Mouse (Mus musculus) thymus, adult 2 months (tissue): ENCODE measurements around the gene Adam33. TPM values are rescaled to one million over a fixed set of nuclear protein-coding genes. Genes with fewer than 3 reads are reported as not detected.
"Not testable (repeated sequence)": the region's sequence is repeated elsewhere in the genome, so short reads cannot be mapped to it uniquely, and the experiment has no call there.

ENCODE experiments used
- DNase-seq: peaks from one replicate; pipeline ENCODE4 v3.0.0; 2021
- H3K27ac ChIP-seq: fragments of 200-500 bp; 2 replicates; pipeline ENCODE4 v1.5.1; 2012; ENCODE audit warnings: low read length, control low read depth; ENCODE audit not compliant: control insufficient read depth, insufficient read depth
- H3K27me3 ChIP-seq: fragments of 200-500 bp; 2 replicates; pipeline ENCODE4 v1.6.1; 2012; ENCODE audit warnings: mild to moderate bottlenecking, low read length, moderate library complexity, mixed read lengths; ENCODE audit not compliant: control insufficient read depth, insufficient read depth
- H3K36me3 ChIP-seq: fragments of 200-500 bp; 2 replicates; pipeline ENCODE4 v1.6.1; 2012; ENCODE audit warnings: mild to moderate bottlenecking, low read length, moderate library complexity; ENCODE audit not compliant: control insufficient read depth, insufficient read depth
- H3K4me1 ChIP-seq: fragments of 200-500 bp; replicated peaks from 2 replicates; pipeline ENCODE4 v1.6.1; 2012; ENCODE audit warnings: low read length; ENCODE audit not compliant: control insufficient read depth, insufficient read depth
- H3K4me3 ChIP-seq: fragments of 200-500 bp; 2 replicates; pipeline ENCODE4 v1.5.1; 2012; ENCODE audit warnings: mild to moderate bottlenecking, low read length, control low read depth, moderate library complexity; ENCODE audit not compliant: control insufficient read depth, insufficient read depth
- CTCF ChIP-seq: fragments of 200-500 bp; IDR thresholded peaks from 2 replicates; pipeline ENCODE4 v1.5.1; 2012; ENCODE audit warnings: mild to moderate bottlenecking, control low read depth, low read length, moderate library complexity, borderline replicate concordance; ENCODE audit not compliant: control insufficient read depth, poor library complexity, insufficient read depth; ENCODE audit errors: extremely low read depth
- POLR2A ChIP-seq: fragments of 200-500 bp; IDR thresholded peaks from 2 replicates; pipeline ENCODE4 v1.6.1; 2012; ENCODE audit warnings: mild to moderate bottlenecking, low read length, control low read depth, moderate library complexity; ENCODE audit not compliant: control insufficient read depth, poor library complexity, insufficient read depth; ENCODE audit errors: extremely low read depth
- WGBS: fragments of 180-500 bp; shearing (Covaris S2); methylation state at CpG from one replicate; pipeline ENCODE4 v1.1.7; 2018; 5-methylcytosine and 5-hydroxymethylcytosine counted together
- polyA plus RNA-seq: library from polyadenylated mRNA; depleted of rRNA; stranded (reverse); fragments of >200 nt; gene quantifications from 2 replicates; pipeline ENCODE4 v1.2.3, GENCODE M21; 2012; rRNA removed

The Adam33 gene
- 4.2 and 7.7 TPM in 2 replicates for polyA plus RNA-seq

- DNase-seq, result no peak
Measured at GRCm38 (mm10) chr2:131063404-131063864, at the start of gene Adam33. Gene Adam33, minus strand, starts transcription at chr2:131063814.

GRCm38 (mm10) chr2:131105989-131106388 lies 42.4 kb upstream of the Adam33 start:
- Histone ChIP-seq H3K27ac (no peak overlapping the region), H3K4me3 (no peak overlapping the region), H3K36me3 (no peaks in the 10 kb centered on the region), H3K4me1 (no peaks in the 10 kb centered on the region), H3K27me3 (no peaks in the 10 kb centered on the region)
- no peak for DNase-seq
- 94% methylated on average over 5 of the region's 5 CpGs for WGBS
- no peak for TF ChIP-seq CTCF

More at GRCm38 (mm10) chr2:131063404-131063864, at the start of gene Adam33:
- Histone ChIP-seq H3K27me3 (no peaks in the 10 kb centered on the region; the same call in 1 of the 2 replicates), H3K4me3 (no peak within 1 kb of the TSS), H3K4me1 (no peaks in the 10 kb centered on the region), H3K27ac (no peak within 1 kb of the TSS), H3K36me3 (no peaks in the 10 kb centered on the region)
- WGBS, result 9% methylated on average over 27 of the region's 27 CpGs
- no peak for TF ChIP-seq POLR2A
- TF ChIP-seq CTCF, result 0 out of 2 replicates have a peak, but pooled peaks have one; percentile 13

- DNase-seq, H3K4me3 ChIP-seq, H3K36me3 ChIP-seq, H3K27me3 ChIP-seq, H3K4me1 ChIP-seq, H3K27ac ChIP-seq: not testable (repeated sequence)
- WGBS, result 92% methylated on average over 4 of the region's 4 CpGs
Measured at GRCm38 (mm10) chr2:131105061-131105460, 41.4 kb upstream of the Adam33 start.

- no peak for DNase-seq
- no peaks in the 10 kb centered on the region for H3K27me3 ChIP-seq
- WGBS, result 94% methylated on average over 4 of the region's 4 CpGs
- TF ChIP-seq CTCF, result no peak
- TF ChIP-seq POLR2A, result no peak
- H3K36me3 ChIP-seq, result no peaks in the 10 kb centered on the region
- H3K27ac ChIP-seq, result no peak overlapping the region
- H3K4me3 ChIP-seq, result no peak overlapping the region
- no peaks in the 10 kb centered on the region for H3K4me1 ChIP-seq
Measured at GRCm38 (mm10) chr2:131104021-131104420, 40.4 kb upstream of the Adam33 start.

- TF ChIP-seq CTCF (no peak), POLR2A (no peak)
- Histone ChIP-seq H3K27ac (no peak overlapping the region), H3K4me3 (no peak overlapping the region), H3K4me1 (no peaks in the 10 kb centered on the region), H3K36me3 (no peaks in the 10 kb centered on the region), H3K27me3 (no peaks in the 10 kb centered on the region)
- 64% methylated on average over 3 of the region's 3 CpGs for WGBS
- no peak for DNase-seq
Measured at GRCm38 (mm10) chr2:131101530-131101929, 37.9 kb upstream of the Adam33 start.

- 76% methylated on average over 4 of the region's 4 CpGs for WGBS
- H3K27me3 ChIP-seq, result no peaks in the 10 kb centered on the region
- DNase-seq, result no peak
- H3K4me3 ChIP-seq, result no peak overlapping the region
- no peak overlapping the region for H3K27ac ChIP-seq
- TF ChIP-seq CTCF (no peak), POLR2A (no peak)
- no peaks in the 10 kb centered on the region for H3K36me3 ChIP-seq
- H3K4me1 ChIP-seq, result no peaks in the 10 kb centered on the region; the same call in 1 of the 2 replicates
Measured at GRCm38 (mm10) chr2:131097087-131097486, 33.5 kb upstream of the Adam33 start.

- H3K27ac ChIP-seq, result no peak overlapping the region
- H3K36me3 ChIP-seq, result no peaks in the 10 kb centered on the region
- no peak for TF ChIP-seq POLR2A
- TF ChIP-seq CTCF, result no peak
- 8% methylated on average over 9 of the region's 9 CpGs for WGBS
- H3K27me3 ChIP-seq, result no peaks in the 10 kb centered on the region
- no peaks in the 10 kb centered on the region; the same call in 1 of the 2 replicates for H3K4me1 ChIP-seq
- peak; percentile 30 for DNase-seq
- no peak overlapping the region for H3K4me3 ChIP-seq
Measured at GRCm38 (mm10) chr2:131096101-131096795, 32.6 kb upstream of the Adam33 start.
